Mouse (Mus musculus) liver, embryonic 11.5 days (tissue): ENCODE results near the gene Gm10490. TPM values are rescaled to one million over a fixed set of nuclear protein-coding genes. Genes with fewer than 3 reads are reported as not detected.
A peak's percentile ranks its signal among the peaks of the same experiment; 100 is the strongest.

ENCODE experiments used
- ATAC-seq: fragments of 200-750 bp; cut with Nextera tagmentation; replicated peaks from 2 replicates; pipeline ENCODE4 v1.8.0; 2017; ENCODE audit warnings: moderate number of reproducible peaks, mild to moderate bottlenecking, moderate TSS enrichment, moderate library complexity; ENCODE audit not compliant: low FRiP score
- DNase-seq: peaks from one replicate; pipeline ENCODE4 v3.0.0-alpha.2; 2017; ENCODE audit warnings: low spot score
- H3K27ac ChIP-seq: fragments of 300-500 bp; sonication (generic); 2 replicates; pipeline ENCODE4 v1.5.1; 2014; ENCODE audit warnings: mild to moderate bottlenecking, low read depth, low read length, control low read depth
- H3K27me3 ChIP-seq: fragments of 300-500 bp; sonication (generic); replicated peaks from 2 replicates; pipeline ENCODE4 v1.6.1; 2014; ENCODE audit warnings: low read length, mixed read lengths; ENCODE audit not compliant: control insufficient read depth, insufficient read depth
- H3K36me3 ChIP-seq: fragments of 300-500 bp; sonication (generic); 2 replicates; pipeline ENCODE4 v1.6.1; 2014; ENCODE audit warnings: mild to moderate bottlenecking, low read length, moderate library complexity, mixed read lengths; ENCODE audit not compliant: control insufficient read depth, insufficient read depth
- H3K4me1 ChIP-seq: fragments of 300-500 bp; sonication (generic); replicated peaks from 2 replicates; pipeline ENCODE4 v1.6.1; 2014; ENCODE audit warnings: low read length, mixed read lengths; ENCODE audit not compliant: control insufficient read depth, insufficient read depth
- H3K4me2 ChIP-seq: fragments of 300-500 bp; sonication (generic); 2 replicates; pipeline ENCODE4 v1.6.1; 2014; ENCODE audit warnings: mild to moderate bottlenecking, control low read depth, moderate library complexity
- H3K4me3 ChIP-seq: fragments of 300-500 bp; sonication (generic); 2 replicates; pipeline ENCODE4 v1.5.1; 2014; ENCODE audit warnings: low read depth, low read length, control low read depth
- H3K9ac ChIP-seq: fragments of 300-500 bp; sonication (generic); 2 replicates; pipeline ENCODE4 v1.6.1; 2014; ENCODE audit warnings: low read depth, low read length, control low read depth
- H3K9me3 ChIP-seq: fragments of 300-500 bp; sonication (generic); 2 replicates; pipeline ENCODE4 v1.6.1; 2016; ENCODE audit warnings: low read length, inconsistent platforms, mixed read lengths; ENCODE audit not compliant: control insufficient read depth
- WGBS: fragments of 180-500 bp; shearing (Covaris S2); extraction: QIAGEN DNeasy Blood & Tissue Kit; methylation state at CpG from one replicate; pipeline ENCODE4 v1.1.7; 2014; 5-methylcytosine and 5-hydroxymethylcytosine counted together
- polyA plus RNA-seq: library from polyadenylated mRNA; unstranded; fragments of >200 nt; fragmentation: Nextera tagmentation; extraction: Ambion mirVana; gene quantifications from 2 replicates; pipeline ENCODE4 v1.2.1, GENCODE M21; 2014

Gm10490 gene
- polyA plus RNA-seq, 1 experiment from 2014 or later = not detected

DNA sequence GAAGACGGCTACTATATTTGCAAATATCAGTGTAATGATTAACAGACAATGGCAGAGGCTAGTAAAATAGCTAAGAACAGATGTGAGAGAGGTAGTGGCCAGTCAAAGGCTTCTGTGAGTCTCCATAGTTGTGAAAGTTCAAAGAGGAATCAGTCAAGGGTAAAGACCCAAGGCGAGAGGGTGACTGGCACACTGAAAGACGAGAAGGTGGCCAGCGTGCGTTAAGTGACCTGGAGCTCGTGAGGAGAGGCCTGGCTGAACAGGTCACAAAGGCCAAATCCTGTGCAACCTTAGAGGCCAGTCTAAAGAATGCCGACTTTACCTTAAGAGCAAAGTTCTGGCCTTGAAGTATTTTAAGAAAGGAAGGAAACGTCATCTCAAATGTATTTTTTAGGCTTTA is 36.3 kb downstream of the Gm10490 start:
- Histone ChIP-seq H3K4me3 (no peak overlapping the region), H3K9me3 (no peaks in the 10 kb centered on the region), H3K4me2 (no peak overlapping the region), H3K4me1 (no peaks in the 10 kb centered on the region; the same call in 1 of the 2 replicates), H3K9ac (no peak overlapping the region), H3K27me3 (no peaks in the 10 kb centered on the region), H3K36me3 (no peaks in the 10 kb centered on the region), H3K27ac (no peak overlapping the region)
- 77% methylated on average over 8 of the region's 8 CpGs for WGBS
- DNase-seq (no peak), ATAC-seq (no peak)

DNA sequence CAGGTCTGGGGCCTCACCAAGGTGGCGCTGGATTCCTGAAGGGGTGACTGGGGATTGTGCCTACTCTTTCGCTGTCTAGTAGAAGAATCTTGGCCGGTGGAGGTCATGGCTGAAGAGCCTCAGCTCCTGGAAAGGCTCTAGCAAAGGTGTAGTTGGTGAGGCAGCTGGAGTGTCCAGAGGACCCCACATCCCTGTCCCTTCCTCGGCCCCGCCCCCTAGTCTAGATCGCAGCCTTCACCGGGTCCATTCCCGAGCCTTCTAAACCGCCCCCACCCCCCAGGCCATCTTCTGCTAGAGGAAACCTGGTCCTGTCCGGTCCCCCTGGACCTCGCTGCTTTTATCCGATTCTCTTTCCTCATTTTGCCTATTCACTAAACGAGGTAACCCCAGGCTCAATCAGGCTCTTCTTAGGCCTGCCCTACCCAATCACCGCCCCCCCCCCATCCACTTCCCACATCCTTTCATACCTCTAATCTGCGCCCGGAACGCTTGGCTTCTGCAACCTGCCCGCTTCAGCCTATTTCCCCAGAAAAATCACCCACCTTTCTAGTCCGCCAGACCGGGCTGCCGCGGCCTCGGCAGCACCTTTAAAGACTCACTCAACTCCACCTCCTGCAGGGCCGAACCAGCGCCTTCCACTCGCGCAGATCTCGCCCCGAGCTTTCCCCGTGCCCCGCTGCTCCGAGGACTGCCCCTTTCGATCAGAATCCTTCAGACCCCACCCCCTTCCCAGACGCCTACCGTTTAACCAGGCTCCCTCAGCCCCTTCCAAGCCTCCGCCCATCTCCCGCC is 38.0 kb downstream of the Gm10490 start, which contains the start of gene Hdac6:
TSS of gene Hdac6 (minus strand) at position 782 of the 792 bp plus-strand sequence.
- H3K27me3 ChIP-seq = no peaks in the 10 kb centered on the region
- H3K4me2 ChIP-seq = peak within 1 kb of the TSS; percentile 72
- peak within 1 kb of the TSS; percentile 52 for H3K4me3 ChIP-seq
- peak within 1 kb of the TSS; percentile 63 for H3K9ac ChIP-seq
- no peaks in the 10 kb centered on the region for H3K36me3 ChIP-seq
- H3K4me1 ChIP-seq = no peaks in the 10 kb centered on the region; the same call in 1 of the 2 replicates
- H3K9me3 ChIP-seq = no peaks in the 10 kb centered on the region
- ATAC-seq = no peak
- 11% methylated on average over 35 of the region's 37 CpGs for WGBS
- no peak within 1 kb of the TSS for H3K27ac ChIP-seq
- DNase-seq = no peak

DNA sequence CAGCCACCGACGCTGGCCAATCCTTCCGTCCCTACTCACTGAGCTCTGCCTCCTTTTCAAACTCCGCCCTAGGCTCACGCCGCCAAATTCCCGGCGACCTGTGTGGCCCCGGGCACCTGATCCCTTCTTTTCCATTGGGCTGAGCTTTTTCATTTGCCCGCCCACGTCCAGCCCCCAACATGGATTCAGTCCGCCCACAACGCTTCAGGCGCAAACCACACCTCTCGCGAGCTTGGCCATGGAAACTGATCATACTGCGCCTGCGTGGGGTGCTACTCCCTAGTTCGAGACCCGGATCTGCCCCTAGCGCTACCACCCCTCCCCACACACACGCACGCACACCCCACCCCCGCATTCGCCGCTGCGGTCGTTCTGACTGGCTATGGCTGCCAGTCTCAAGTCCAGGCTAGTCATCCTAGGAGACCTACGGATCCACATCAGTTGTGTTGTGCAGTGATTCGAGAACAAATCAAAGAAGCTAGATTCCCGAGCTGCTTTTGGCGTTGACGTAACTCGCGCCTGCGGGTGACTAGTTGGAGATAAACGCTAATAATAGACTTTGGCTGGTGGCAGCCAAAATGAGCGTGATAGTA is 38.7 kb downstream of the Gm10490 start:
- Histone ChIP-seq H3K4me2 (peak overlapping the region; percentile 72), H3K36me3 (no peaks in the 10 kb centered on the region), H3K27me3 (no peaks in the 10 kb centered on the region), H3K4me1 (no peaks in the 10 kb centered on the region; the same call in 1 of the 2 replicates), H3K27ac (no peak overlapping the region), H3K4me3 (peak overlapping the region; percentile 52), H3K9me3 (no peaks in the 10 kb centered on the region), H3K9ac (peak overlapping the region; percentile 48; the same call in 1 of the 2 replicates)
- ATAC-seq = peak; percentile 99
- 8% methylated on average over 38 of the region's 38 CpGs for WGBS
- peak; percentile 81 for DNase-seq

DNA sequence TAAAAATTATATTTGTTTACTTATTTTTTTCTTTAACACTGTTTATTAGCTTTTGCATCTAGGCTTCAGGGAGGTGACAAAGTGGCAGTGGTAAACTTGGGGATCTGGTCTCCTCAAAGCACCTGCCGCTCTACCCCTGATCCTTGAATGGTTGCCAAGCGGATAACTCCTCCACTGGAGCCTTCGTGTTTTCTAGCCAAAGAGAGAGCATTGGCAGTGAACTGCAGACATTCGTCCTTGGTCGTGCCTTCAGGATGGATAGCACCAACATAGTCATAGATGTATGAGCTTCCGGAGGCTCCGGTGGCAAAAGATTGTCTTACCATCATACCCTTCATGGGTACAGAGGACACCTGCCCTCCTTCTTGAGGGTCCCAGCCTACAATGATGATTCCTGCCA is 40.7 kb downstream of the Gm10490 start:
- Histone ChIP-seq H3K27me3 (no peaks in the 10 kb centered on the region), H3K4me3 (no peak overlapping the region), H3K9ac (no peak overlapping the region), H3K9me3 (no peaks in the 10 kb centered on the region), H3K27ac (no peak overlapping the region), H3K4me2 (no peak overlapping the region), H3K36me3 (no peaks in the 10 kb centered on the region), H3K4me1 (no peaks in the 10 kb centered on the region; the same call in 1 of the 2 replicates)
- ATAC-seq (no peak), DNase-seq (no peak)
- WGBS = 92% methylated on average over 7 of the region's 7 CpGs

DNA sequence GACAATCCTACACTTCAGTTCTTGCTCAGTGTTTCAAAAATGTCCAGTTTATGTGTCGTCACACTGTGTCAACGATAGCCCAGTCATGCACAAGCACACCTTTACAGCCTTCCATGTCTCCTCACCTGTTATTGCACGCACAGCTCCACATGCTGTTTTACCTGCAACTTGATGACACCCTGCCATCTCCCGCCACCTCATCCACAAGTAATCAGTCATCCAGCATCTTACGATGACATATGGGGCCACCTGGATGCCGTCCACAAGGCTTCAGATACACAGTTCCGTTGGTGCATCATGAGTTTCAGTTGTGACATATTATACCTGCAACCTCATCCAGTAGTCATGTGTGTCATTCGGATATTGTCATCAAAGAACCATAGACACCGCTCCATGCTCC is 49.5 kb downstream of the Gm10490 start:
- no peak for DNase-seq
- WGBS = 90% methylated on average over 9 of the region's 9 CpGs
- no peak for ATAC-seq
- Histone ChIP-seq H3K4me2 (no peak overlapping the region), H3K36me3 (no peaks in the 10 kb centered on the region), H3K9ac (no peak overlapping the region), H3K27ac (no peak overlapping the region), H3K4me1 (no peaks in the 10 kb centered on the region), H3K9me3 (no peaks in the 10 kb centered on the region), H3K4me3 (no peak overlapping the region), H3K27me3 (no peaks in the 10 kb centered on the region)

Other genes starting within 250 kb of the Gm10490 start
- 78.2 and 79.5 TPM in 2 replicates for gene Plp2, start 238.2 kb upstream of the Gm10490 start, polyA plus RNA-seq
- gene Magix, start 228.3 kb upstream of the Gm10490 start, polyA plus RNA-seq = 0.06 TPM in 1 of 2 replicates, not detected in the other
- 30.0 and 33.4 TPM in 2 replicates for gene Gpkow, start 212.4 kb upstream of the Gm10490 start, polyA plus RNA-seq
- gene Wdr45, start 195.2 kb upstream of the Gm10490 start, polyA plus RNA-seq = 13.7 and 15.2 TPM in 2 replicates
- not detected in 2 replicates for gene Gm45208, start 187.3 kb upstream of the Gm10490 start, polyA plus RNA-seq
- 29.8 and 32.0 TPM in 2 replicates for gene Praf2, start 181.1 kb upstream of the Gm10490 start, polyA plus RNA-seq
- 4.7 and 6.5 TPM in 2 replicates for gene Ccdc120, start 158.6 kb upstream of the Gm10490 start, polyA plus RNA-seq
- 15.9 and 16.0 TPM in 2 replicates for gene Tfe3, start 147.0 kb upstream of the Gm10490 start, polyA plus RNA-seq
- gene Gripap1, start 119.8 kb upstream of the Gm10490 start, polyA plus RNA-seq = 45.0 and 47.2 TPM in 2 replicates
- 0.84 and 0.94 TPM in 2 replicates for gene Kcnd1, start 87.3 kb upstream of the Gm10490 start, polyA plus RNA-seq
- 32.2 and 33.1 TPM in 2 replicates for gene Otud5, start 68.2 kb upstream of the Gm10490 start, polyA plus RNA-seq
- 6.8 and 8.5 TPM in 2 replicates for gene Pim2, start 31.3 kb upstream of the Gm10490 start, polyA plus RNA-seq
- 12.5 and 14.4 TPM in 2 replicates for gene Slc35a2, start 25.5 kb upstream of the Gm10490 start, polyA plus RNA-seq
- gene Pqbp1, start 10.3 kb upstream of the Gm10490 start, polyA plus RNA-seq = 91.5 and 95.3 TPM in 2 replicates
- gene Timm17b, start 10.2 kb upstream of the Gm10490 start, polyA plus RNA-seq = 153 and 156 TPM in 2 replicates
- gene Gm10491, start 1.7 kb upstream of the Gm10490 start, polyA plus RNA-seq = not detected in 2 replicates
- 0.56 and 0.67 TPM in 2 replicates for gene Pcsk1n, start 10.3 kb downstream of the Gm10490 start, polyA plus RNA-seq
- gene Eras, start 19.1 kb downstream of the Gm10490 start, polyA plus RNA-seq = not detected in 2 replicates
- 21.1 and 22.5 TPM in 2 replicates for gene Hdac6, start 38.3 kb downstream of the Gm10490 start, polyA plus RNA-seq
- 157 and 162 TPM in 2 replicates for gene Gata1, start 68.5 kb downstream of the Gm10490 start, polyA plus RNA-seq
- 0.29 and 0.53 TPM in 2 replicates for gene Glod5, start 109.0 kb downstream of the Gm10490 start, polyA plus RNA-seq
- gene Suv39h1, start 165.2 kb downstream of the Gm10490 start, polyA plus RNA-seq = 81.5 and 83.6 TPM in 2 replicates
- gene Was, start 181.0 kb downstream of the Gm10490 start, polyA plus RNA-seq = 6.5 and 6.7 TPM in 2 replicates
- gene Wdr13, start 223.3 kb downstream of the Gm10490 start, polyA plus RNA-seq = 15.9 and 17.7 TPM in 2 replicates
- 469 and 471 TPM in 2 replicates for gene Rbm3, start 236.3 kb downstream of the Gm10490 start, polyA plus RNA-seq